Mouse (Mus musculus) hindbrain, embryonic 10.5 days (tissue): ENCODE results near the gene Rnf150. TPM values are rescaled to one million over a fixed set of nuclear protein-coding genes. Genes with fewer than 3 reads are reported as not detected.

Experiments used
- DNase-seq: peaks from one replicate; pipeline ENCODE4 v3.0.0-alpha.2; 2017; ENCODE audit warnings: low spot score
- H3K27ac ChIP-seq: fragments of 300-500 bp; sonication (generic); 2 replicates; pipeline ENCODE4 v1.5.1; 2016; ENCODE audit warnings: mild to moderate bottlenecking, moderate library complexity
- H3K27me3 ChIP-seq: fragments of 300-500 bp; sonication (generic); 2 replicates; pipeline ENCODE4 v1.6.1; 2016; ENCODE audit warnings: mild to moderate bottlenecking; ENCODE audit not compliant: poor library complexity, insufficient read depth, severe bottlenecking
- H3K36me3 ChIP-seq: fragments of 300-500 bp; sonication (generic); 2 replicates; pipeline ENCODE4 v1.6.1; 2016; ENCODE audit warnings: mild to moderate bottlenecking, moderate library complexity
- H3K4me1 ChIP-seq: fragments of 300-500 bp; sonication (generic); replicated peaks from 2 replicates; pipeline ENCODE4 v1.6.1; 2016; ENCODE audit warnings: mild to moderate bottlenecking
- H3K4me3 ChIP-seq: fragments of 300-500 bp; sonication (generic); 2 replicates; pipeline ENCODE4 v1.5.1; 2016; ENCODE audit warnings: mild to moderate bottlenecking, moderate library complexity
- H3K9me3 ChIP-seq: fragments of 300-500 bp; sonication (generic); 2 replicates; pipeline ENCODE4 v1.6.1; 2016; ENCODE audit warnings: mild to moderate bottlenecking, moderate library complexity
- WGBS: fragments of 180-500 bp; shearing (Covaris S2); methylation state at CpG from one replicate; pipeline ENCODE4 v1.1.7; 2016; 5-methylcytosine and 5-hydroxymethylcytosine counted together
- polyA plus RNA-seq: library from polyadenylated mRNA; unstranded; fragments of >200 nt; fragmentation: Nextera tagmentation; extraction: Ambion mirVana; gene quantifications from 2 replicates; pipeline ENCODE4 v1.2.1, GENCODE M21; 2016

Rnf150 gene
- polyA plus RNA-seq, 1 experiment from 2014 or later, result 1.2 TPM

- H3K27me3 ChIP-seq, result no peaks in the 10 kb centered on the region; the same call in 1 of the 2 replicates
- peak overlapping the region; percentile 95 for H3K27ac ChIP-seq
- H3K36me3 ChIP-seq, result no peaks in the 10 kb centered on the region
- H3K9me3 ChIP-seq, result no peaks in the 10 kb centered on the region
- H3K4me3 ChIP-seq, result peak overlapping the region; percentile 86
- WGBS, result 4% methylated on average over 10 of the region's 10 CpGs
- peaks cover 18% of the 10 kb centered on the region for H3K4me1 ChIP-seq
- no peak for DNase-seq
Measured at GRCm38 (mm10) chr8:82864521-82864818, 1.3 kb downstream of the Rnf150 start.

GRCm38 (mm10) chr8:82865239-82865638 lies 2.1 kb downstream of the Rnf150 start:
- no peaks in the 10 kb centered on the region for H3K9me3 ChIP-seq
- 65% methylated on average over 5 of the region's 5 CpGs for WGBS
- H3K27ac ChIP-seq, result no peak overlapping the region
- peak overlapping the region; percentile 86 for H3K4me3 ChIP-seq
- peaks cover 18% of the 10 kb centered on the region for H3K4me1 ChIP-seq
- no peaks in the 10 kb centered on the region for H3K36me3 ChIP-seq
- H3K27me3 ChIP-seq, result no peaks in the 10 kb centered on the region; the same call in 1 of the 2 replicates
- DNase-seq, result no peak

GRCm38 (mm10) chr8:82866251-82866650 lies 3.1 kb downstream of the Rnf150 start:
- peaks cover 18% of the 10 kb centered on the region for H3K4me1 ChIP-seq
- H3K4me3 ChIP-seq, result no peak overlapping the region
- H3K9me3 ChIP-seq, result no peaks in the 10 kb centered on the region
- no peak for DNase-seq
- H3K36me3 ChIP-seq, result no peaks in the 10 kb centered on the region
- WGBS, result 69% methylated on average over 1 of the region's 1 CpGs
- no peaks in the 10 kb centered on the region; the same call in 1 of the 2 replicates for H3K27me3 ChIP-seq
- H3K27ac ChIP-seq, result no peak overlapping the region

- no peak for DNase-seq
- Histone ChIP-seq H3K27ac (no peak overlapping the region), H3K27me3 (no peaks in the 10 kb centered on the region), H3K4me3 (no peak overlapping the region), H3K4me1 (0 out of 2 replicates have a peak, but pooled peaks cover under 1% of the 10 kb centered on the region), H3K9me3 (no peaks in the 10 kb centered on the region), H3K36me3 (no peaks in the 10 kb centered on the region)
- 83% methylated on average over 4 of the region's 4 CpGs for WGBS
Measured at GRCm38 (mm10) chr8:82870840-82871490, 7.8 kb downstream of the Rnf150 start.

- Histone ChIP-seq H3K27me3 (no peaks in the 10 kb centered on the region), H3K27ac (no peak overlapping the region), H3K4me1 (no peaks in the 10 kb centered on the region), H3K9me3 (no peaks in the 10 kb centered on the region), H3K4me3 (no peak overlapping the region), H3K36me3 (no peaks in the 10 kb centered on the region)
- no peak for DNase-seq
- 91% methylated on average over 4 of the region's 4 CpGs for WGBS
Measured at GRCm38 (mm10) chr8:82871986-82872385, 8.8 kb downstream of the Rnf150 start.

GRCm38 (mm10) chr8:82874102-82874501 lies 10.9 kb downstream of the Rnf150 start:
- no peaks in the 10 kb centered on the region for H3K9me3 ChIP-seq
- no peak overlapping the region for H3K27ac ChIP-seq
- no peak overlapping the region for H3K4me3 ChIP-seq
- no peaks in the 10 kb centered on the region for H3K27me3 ChIP-seq
- no peaks in the 10 kb centered on the region for H3K4me1 ChIP-seq
- WGBS, result 88% methylated on average over 2 of the region's 2 CpGs
- no peaks in the 10 kb centered on the region for H3K36me3 ChIP-seq
- DNase-seq, result no peak

GRCm38 (mm10) chr8:82875135-82875534 lies 12.0 kb downstream of the Rnf150 start:
- H3K4me1 ChIP-seq, result no peaks in the 10 kb centered on the region
- H3K4me3 ChIP-seq, result no peak overlapping the region
- no peak for DNase-seq
- WGBS, result 91% methylated on average over 7 of the region's 7 CpGs
- no peaks in the 10 kb centered on the region for H3K36me3 ChIP-seq
- H3K9me3 ChIP-seq, result no peaks in the 10 kb centered on the region
- H3K27me3 ChIP-seq, result no peaks in the 10 kb centered on the region
- H3K27ac ChIP-seq, result no peak overlapping the region

GRCm38 (mm10) chr8:82884480-82884879 lies 21.3 kb downstream of the Rnf150 start:
- H3K36me3 ChIP-seq, result no peaks in the 10 kb centered on the region
- H3K9me3 ChIP-seq, result no peaks in the 10 kb centered on the region
- no peak overlapping the region for H3K4me3 ChIP-seq
- H3K27me3 ChIP-seq, result no peaks in the 10 kb centered on the region
- WGBS, result 77% methylated on average over 4 of the region's 4 CpGs
- no peak for DNase-seq
- no peaks in the 10 kb centered on the region for H3K4me1 ChIP-seq
- no peak overlapping the region for H3K27ac ChIP-seq

GRCm38 (mm10) chr8:82887234-82887633 lies 24.1 kb downstream of the Rnf150 start:
- Histone ChIP-seq H3K36me3 (no peaks in the 10 kb centered on the region), H3K27me3 (no peaks in the 10 kb centered on the region), H3K4me1 (no peaks in the 10 kb centered on the region), H3K4me3 (no peak overlapping the region), H3K9me3 (no peaks in the 10 kb centered on the region), H3K27ac (no peak overlapping the region)
- 92% methylated on average over 4 of the region's 4 CpGs for WGBS
- no peak for DNase-seq

GRCm38 (mm10) chr8:82889062-82889720 lies 26.0 kb downstream of the Rnf150 start:
- Histone ChIP-seq H3K36me3 (no peaks in the 10 kb centered on the region), H3K27ac (no peak overlapping the region), H3K9me3 (no peaks in the 10 kb centered on the region), H3K4me3 (no peak overlapping the region), H3K4me1 (no peaks in the 10 kb centered on the region), H3K27me3 (no peaks in the 10 kb centered on the region)
- DNase-seq, result no peak
- WGBS, result 82% methylated on average over 10 of the region's 10 CpGs

GRCm38 (mm10) chr8:82895091-82895490 lies 31.9 kb downstream of the Rnf150 start:
- DNase-seq, result no peak
- no peaks in the 10 kb centered on the region for H3K9me3 ChIP-seq
- H3K27ac ChIP-seq, result no peak overlapping the region
- no peaks in the 10 kb centered on the region for H3K27me3 ChIP-seq
- WGBS, result 86% methylated on average over 4 of the region's 4 CpGs
- H3K4me3 ChIP-seq, result no peak overlapping the region
- no peaks in the 10 kb centered on the region for H3K4me1 ChIP-seq
- H3K36me3 ChIP-seq, result no peaks in the 10 kb centered on the region

GRCm38 (mm10) chr8:82896796-82897195 lies 33.6 kb downstream of the Rnf150 start:
- WGBS, result 93% methylated on average over 2 of the region's 2 CpGs
- Histone ChIP-seq H3K9me3 (no peaks in the 10 kb centered on the region), H3K27me3 (no peaks in the 10 kb centered on the region), H3K27ac (no peak overlapping the region), H3K36me3 (no peaks in the 10 kb centered on the region), H3K4me1 (no peaks in the 10 kb centered on the region), H3K4me3 (no peak overlapping the region)
- no peak for DNase-seq

GRCm38 (mm10) chr8:82897628-82898458 lies 34.7 kb downstream of the Rnf150 start:
- Histone ChIP-seq H3K27ac (no peak overlapping the region), H3K36me3 (no peaks in the 10 kb centered on the region), H3K4me1 (no peaks in the 10 kb centered on the region), H3K4me3 (no peak overlapping the region), H3K27me3 (no peaks in the 10 kb centered on the region), H3K9me3 (no peaks in the 10 kb centered on the region)
- DNase-seq, result no peak
- WGBS, result 89% methylated on average over 3 of the region's 3 CpGs
